Mouse (Mus musculus) bone marrow, adult 2 months (tissue): ENCODE data around the gene Gm2026. TPM values are rescaled to one million over a fixed set of nuclear protein-coding genes. Genes with fewer than 3 reads are reported as not detected.
"Not testable (repeated sequence)": the region's sequence is repeated elsewhere in the genome, so short reads cannot be mapped to it uniquely, and the experiment has no call there.

Source experiments
- H3K27ac ChIP-seq: fragments of 200-500 bp; 2 replicates; pipeline ENCODE4 v1.5.1; 2012; ENCODE audit warnings: low read depth, mild to moderate bottlenecking, control low read depth, inconsistent platforms, low read length; ENCODE audit not compliant: control insufficient read depth, poor library complexity, insufficient read depth
- H3K4me1 ChIP-seq: fragments of 200-500 bp; 2 replicates; pipeline ENCODE4 v1.6.1; 2011; ENCODE audit warnings: low read length; ENCODE audit not compliant: control insufficient read depth, insufficient read depth
- H3K4me3 ChIP-seq: fragments of 200-500 bp; replicated peaks from 2 replicates; pipeline ENCODE3; 2011; ENCODE audit warnings: mild to moderate bottlenecking, low read depth, low read length, control low read depth; ENCODE audit not compliant: control insufficient read depth
- WGBS: fragments of 180-500 bp; shearing (Covaris S2); methylation state at CpG from one replicate; pipeline ENCODE4 v1.1.7; 2018; 5-methylcytosine and 5-hydroxymethylcytosine counted together
- polyA plus RNA-seq: library from polyadenylated mRNA; stranded (reverse); fragments of >200 nt; gene quantifications from 2 replicates; pipeline ENCODE4 v1.2.4, GENCODE M21; 2011; ENCODE audit warnings: low replicate concordance; ENCODE audit not compliant: missing spikeins, insufficient read depth, insufficient read length

Gene Gm2026
- 4.8 TPM in 1 of 2 replicates, not detected in the other for polyA plus RNA-seq

GRCm38 (mm10) chr2:175965031-175965430 lies at the start of gene Gm2026:
Gene Gm2026, plus strand, starts transcription at chr2:175965331.
- WGBS = no CpG with 5 or more reads among the region's 4 CpGs

GRCm38 (mm10) chr2:175931000-175931399 lies 34.1 kb upstream of the Gm2026 start, which contains the start of gene Zfp966:
Gene Zfp966, minus strand, starts transcription at chr2:175931100.
- not testable (repeated sequence) for H3K4me3 ChIP-seq, H3K27ac ChIP-seq, H3K4me1 ChIP-seq
- WGBS = no CpG with 5 or more reads among the region's 6 CpGs

More at GRCm38 (mm10) chr2:175965031-175965430, at the start of gene Gm2026:
- not testable (repeated sequence) for H3K4me1 ChIP-seq, H3K4me3 ChIP-seq, H3K27ac ChIP-seq

Other genes starting within 250 kb of the Gm2026 start
- not detected in 2 replicates for gene Gm2007, start 223.8 kb upstream of the Gm2026 start, polyA plus RNA-seq
- not detected in 2 replicates for gene Gm14288, start 164.2 kb upstream of the Gm2026 start, polyA plus RNA-seq
- 1.6 TPM in 1 of 2 replicates, not detected in the other for gene Gm6710, start 96.1 kb upstream of the Gm2026 start, polyA plus RNA-seq
- 2.2 and 4.4 TPM in 2 replicates for gene Zfp966, start 34.2 kb upstream of the Gm2026 start, polyA plus RNA-seq
- not detected in 2 replicates for gene Gm2004, start 184.5 kb downstream of the Gm2026 start, polyA plus RNA-seq